Mouse (Mus musculus): ENCODE measurements around the gene Veph1. TPM values are rescaled to one million over a fixed set of nuclear protein-coding genes. Genes with fewer than 3 reads are reported as not detected.
A peak's percentile ranks its signal among the peaks of the same experiment; 100 is the strongest.
"Not testable (repeated sequence)": the region's sequence is repeated elsewhere in the genome, so short reads cannot be mapped to it uniquely, and the experiment has no call there.

Gene Veph1
- polyA plus RNA-seq, 1 experiment from 2014 or later, result 17.3 TPM

GRCm38 (mm10) chr3:66236234-66236871, 60.3 kb downstream of the Veph1 start:
- H3K9me3 ChIP-seq (replicated peaks; ENCODE audit: low read length); H3K9ac ChIP-seq (ENCODE audit: low read depth, low read length); H3K27me3 ChIP-seq (ENCODE audit: insufficient read depth, low read length); ATAC-seq (replicated peaks; ENCODE audit: low FRiP score, low read depth); H3K36me3 ChIP-seq (ENCODE audit: insufficient read depth, low read length); H3K27ac ChIP-seq; H3K4me2 ChIP-seq (ENCODE audit: low read length); H3K4me1 ChIP-seq (replicated peaks; ENCODE audit: insufficient read depth, low read length); H3K4me3 ChIP-seq (replicated peaks; ENCODE audit: low read depth, low read length): not testable (repeated sequence)
- WGBS, result 41% methylated on average over 4 of the region's 4 CpGs
- peak; percentile 75 for TF ChIP-seq CTCF (IDR thresholded peaks at IDR 0.05; ENCODE audit: low read depth)
- peak; percentile 66 for DNase-seq (ENCODE audit: low spot score)

GRCm38 (mm10) chr3:66224931-66225537, 71.6 kb downstream of the Veph1 start:
- Histone ChIP-seq H3K9me3 (replicated peaks; ENCODE audit: low read length) (no peaks in the 10 kb centered on the region), H3K4me3 (replicated peaks; ENCODE audit: low read depth, low read length) (no peak overlapping the region), H3K4me2 (ENCODE audit: low read length) (no peak overlapping the region), H3K36me3 (ENCODE audit: insufficient read depth, low read length) (no peaks in the 10 kb centered on the region), H3K27ac (no peak overlapping the region), H3K27me3 (ENCODE audit: insufficient read depth, low read length) (no peaks in the 10 kb centered on the region), H3K9ac (ENCODE audit: low read depth, low read length) (no peak overlapping the region), H3K4me1 (replicated peaks; ENCODE audit: insufficient read depth, low read length) (no peaks in the 10 kb centered on the region)
- DNase-seq (ENCODE audit: low spot score), result peak; percentile 44
- ATAC-seq (replicated peaks; ENCODE audit: low FRiP score, low read depth), result no peak
- 47% methylated on average over 15 of the region's 15 CpGs for WGBS
- TF ChIP-seq CTCF (IDR thresholded peaks at IDR 0.05; ENCODE audit: low read depth), result no peak

GRCm38 (mm10) chr3:66221243-66221611, 75.4 kb downstream of the Veph1 start:
- ATAC-seq (replicated peaks; ENCODE audit: low FRiP score, low read depth) (peak; percentile 71), DNase-seq (ENCODE audit: low spot score) (peak; percentile 88)
- H3K4me1 ChIP-seq (replicated peaks; ENCODE audit: insufficient read depth, low read length), result no peaks in the 10 kb centered on the region
- H3K9ac ChIP-seq (ENCODE audit: low read depth, low read length), result peak overlapping the region; percentile 63; the same call in 1 of the 2 replicates
- H3K4me3 ChIP-seq (replicated peaks; ENCODE audit: low read depth, low read length), result peak overlapping the region; percentile 55
- H3K36me3 ChIP-seq (ENCODE audit: insufficient read depth, low read length), result no peaks in the 10 kb centered on the region
- H3K27me3 ChIP-seq (ENCODE audit: insufficient read depth, low read length), result no peaks in the 10 kb centered on the region
- H3K9me3 ChIP-seq (replicated peaks; ENCODE audit: low read length), result no peaks in the 10 kb centered on the region
- H3K4me2 ChIP-seq (ENCODE audit: low read length), result peak overlapping the region; percentile 94
- no peak for TF ChIP-seq CTCF (IDR thresholded peaks at IDR 0.05; ENCODE audit: low read depth)
- WGBS, result under 1% methylated on average over 11 of the region's 11 CpGs
- peak overlapping the region; percentile 60 for H3K27ac ChIP-seq

DNA sequence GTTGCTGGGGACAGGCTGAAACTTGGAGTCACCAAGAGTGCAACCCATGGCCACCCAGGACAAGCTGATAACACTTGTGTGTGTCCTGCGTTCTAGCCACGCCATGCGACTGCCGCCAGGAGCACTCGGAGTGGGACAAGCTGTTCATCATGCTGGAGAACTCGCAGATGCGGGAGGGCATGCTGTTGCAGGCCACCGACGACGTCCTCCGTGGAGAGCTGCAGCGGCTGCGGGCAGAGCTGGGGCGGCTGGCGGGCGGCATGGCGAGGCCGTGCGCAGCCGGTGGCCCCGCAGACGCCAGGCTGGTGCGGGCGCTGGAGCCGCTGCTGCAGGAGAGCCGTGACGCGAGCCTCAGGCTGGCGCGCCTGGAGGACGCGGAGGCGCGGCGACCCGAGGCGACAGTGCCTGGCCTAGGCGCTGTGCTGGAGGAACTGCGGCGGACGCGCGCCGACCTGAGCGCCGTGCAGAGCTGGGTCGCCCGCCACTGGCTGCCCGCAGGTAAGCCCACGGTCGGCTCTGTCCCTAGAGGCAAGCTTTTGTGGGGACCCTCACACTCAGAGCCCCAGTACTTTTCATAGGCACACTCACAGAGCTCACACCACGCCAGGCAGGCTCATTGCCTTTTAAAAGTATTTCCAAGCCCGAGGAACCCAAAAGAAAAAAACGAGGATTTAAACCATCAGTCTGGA, 75.9 kb downstream of the Veph1 start:
- peak overlapping the region; percentile 60 for H3K27ac ChIP-seq

DNA sequence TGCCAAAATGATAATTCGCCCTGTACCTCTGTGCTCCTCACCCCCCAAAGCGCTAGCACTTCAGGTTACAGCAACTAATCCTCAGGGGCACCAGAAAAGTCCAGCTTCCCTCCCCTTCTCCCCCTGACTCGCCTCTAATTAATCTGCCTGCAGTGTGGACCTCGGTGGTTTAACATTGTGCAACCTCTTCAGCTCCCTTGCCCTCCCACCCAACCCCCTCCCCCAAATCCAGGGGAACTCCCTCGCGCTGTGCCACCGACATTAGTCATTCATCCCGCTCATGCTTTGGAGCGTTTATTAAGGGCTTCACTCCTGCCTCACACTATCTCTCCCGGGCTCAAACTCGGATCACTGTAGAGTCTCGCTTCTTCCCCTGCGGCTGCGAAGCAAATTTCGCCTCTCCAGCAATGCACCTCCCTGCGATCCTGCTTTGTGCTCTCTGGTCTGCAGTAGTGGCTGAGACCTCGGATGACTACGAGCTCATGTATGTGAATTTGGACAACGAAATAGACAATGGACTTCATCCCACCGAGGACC, 76.9 kb downstream of the Veph1 start, which contains the start of gene Ptx3:
Gene Ptx3 (plus strand): TSS at position 256 of the 537 bp plus-strand sequence.
- Histone ChIP-seq H3K36me3 (ENCODE audit: insufficient read depth, low read length) (no peaks in the 10 kb centered on the region), H3K9me3 (replicated peaks; ENCODE audit: low read length) (no peaks in the 10 kb centered on the region), H3K9ac (ENCODE audit: low read depth, low read length) (peak within 1 kb of the TSS; percentile 63), H3K4me2 (ENCODE audit: low read length) (peak within 1 kb of the TSS; percentile 94), H3K27me3 (ENCODE audit: insufficient read depth, low read length) (no peaks in the 10 kb centered on the region), H3K4me1 (replicated peaks; ENCODE audit: insufficient read depth, low read length) (no peaks in the 10 kb centered on the region), H3K4me3 (replicated peaks; ENCODE audit: low read depth, low read length) (peak within 1 kb of the TSS; percentile 55), H3K27ac (peak within 1 kb of the TSS; percentile 60)
- DNase-seq (ENCODE audit: low spot score) (peak; percentile 48), ATAC-seq (replicated peaks; ENCODE audit: low FRiP score, low read depth) (no peak)
- 9% methylated on average over 20 of the region's 20 CpGs for WGBS
- no peak for TF ChIP-seq CTCF (IDR thresholded peaks at IDR 0.05; ENCODE audit: low read depth)

More for the DNA sequence above, 75.9 kb downstream of the Veph1 start:
- ATAC-seq (replicated peaks; ENCODE audit: low FRiP score, low read depth), result peak; percentile 73
- TF ChIP-seq CTCF (IDR thresholded peaks at IDR 0.05; ENCODE audit: low read depth), result no peak
- H3K4me2 ChIP-seq (ENCODE audit: low read length), result peak overlapping the region; percentile 94
- H3K27me3 ChIP-seq (ENCODE audit: insufficient read depth, low read length), result no peaks in the 10 kb centered on the region
- H3K9ac ChIP-seq (ENCODE audit: low read depth, low read length), result peak overlapping the region; percentile 63
- DNase-seq (ENCODE audit: low spot score), result peak; percentile 53
- peak overlapping the region; percentile 55 for H3K4me3 ChIP-seq (replicated peaks; ENCODE audit: low read depth, low read length)
- WGBS, result 2% methylated on average over 49 of the region's 54 CpGs
- no peaks in the 10 kb centered on the region for H3K36me3 ChIP-seq (ENCODE audit: insufficient read depth, low read length)
- no peaks in the 10 kb centered on the region for H3K9me3 ChIP-seq (replicated peaks; ENCODE audit: low read length)
- H3K4me1 ChIP-seq (replicated peaks; ENCODE audit: insufficient read depth, low read length), result no peaks in the 10 kb centered on the region

- Histone ChIP-seq H3K9me3 (replicated peaks; ENCODE audit: low read length) (no peaks in the 10 kb centered on the region), H3K4me2 (ENCODE audit: low read length) (no peak overlapping the region), H3K4me1 (replicated peaks; ENCODE audit: insufficient read depth, low read length) (no peaks in the 10 kb centered on the region), H3K4me3 (replicated peaks; ENCODE audit: low read depth, low read length) (no peak overlapping the region), H3K27me3 (ENCODE audit: insufficient read depth, low read length) (no peaks in the 10 kb centered on the region), H3K9ac (ENCODE audit: low read depth, low read length) (no peak overlapping the region), H3K27ac (no peak overlapping the region), H3K36me3 (ENCODE audit: insufficient read depth, low read length) (no peaks in the 10 kb centered on the region)
- no peak for TF ChIP-seq CTCF (IDR thresholded peaks at IDR 0.05; ENCODE audit: low read depth)
- no peak for ATAC-seq (replicated peaks; ENCODE audit: low FRiP score, low read depth)
- DNase-seq (ENCODE audit: low spot score), result peak; percentile 76
- 51% methylated on average over 8 of the region's 8 CpGs for WGBS
Observed at GRCm38 (mm10) chr3:66215759-66216158, 80.9 kb downstream of the Veph1 start.
